Mouse (Mus musculus): ENCODE results near the gene Armt1. TPM values are rescaled to one million over a fixed set of nuclear protein-coding genes. Genes with fewer than 3 reads are reported as not detected.

Armt1 gene
- polyA plus RNA-seq, 1 experiment = 9.1 TPM

DNA sequence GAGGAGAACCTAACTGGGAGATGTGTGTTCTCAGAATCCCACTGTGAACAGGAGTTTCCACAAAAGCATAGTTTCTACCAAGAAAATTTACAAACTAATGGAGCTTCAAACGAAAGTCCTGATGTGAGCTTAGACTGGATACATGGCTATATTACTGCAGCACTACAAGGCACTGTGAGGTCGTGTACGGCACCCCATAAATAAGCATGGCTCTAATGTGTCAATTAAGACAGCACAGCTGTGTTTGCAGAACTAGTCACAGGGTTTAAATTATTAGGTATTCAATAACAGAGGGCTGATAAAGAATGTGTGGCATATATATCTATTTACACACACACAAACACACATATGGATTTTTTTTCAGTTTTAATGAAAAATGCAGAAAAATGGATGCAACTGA lies 48.7 kb downstream of the Armt1 start:
- H3K27ac ChIP-seq (ENCODE audit: insufficient read depth, low read depth, low read length) = no peak overlapping the region
- H3K27me3 ChIP-seq (replicated peaks; ENCODE audit: control insufficient read depth, insufficient read depth, low read length) = no peaks in the 10 kb centered on the region
- DNase-seq = no peak
- no peaks in the 10 kb centered on the region for H3K36me3 ChIP-seq (ENCODE audit: control insufficient read depth, insufficient read depth, low read length)
- no peak for TF ChIP-seq POLR2A (IDR thresholded peaks at IDR 0.05; ENCODE audit: low read depth, low read length)
- 61% methylated on average over 3 of the region's 3 CpGs for WGBS
- H3K4me3 ChIP-seq (ENCODE audit: insufficient read depth, low read depth, low read length) = no peak overlapping the region
- no peaks in the 10 kb centered on the region for H3K4me1 ChIP-seq (ENCODE audit: control insufficient read depth, insufficient read depth, low read length)

DNA sequence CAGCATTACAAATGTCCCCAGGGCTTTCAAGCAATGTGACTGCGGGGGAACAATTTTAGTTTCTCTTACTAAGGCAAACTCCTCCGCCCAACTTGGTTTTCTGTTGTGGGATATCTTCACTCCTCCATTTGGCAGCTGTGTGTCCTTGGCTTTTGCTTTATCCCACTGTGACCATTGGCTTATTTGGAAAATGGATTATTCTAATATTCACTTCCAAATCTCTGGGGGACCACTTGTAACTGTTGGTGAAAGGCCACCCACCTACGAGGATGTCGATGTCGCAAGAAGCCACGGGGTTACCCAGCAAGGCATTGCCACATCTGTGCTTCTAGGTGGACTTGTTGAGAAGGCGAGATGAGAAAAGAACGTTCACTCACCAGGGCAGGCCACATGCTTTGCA lies 49.4 kb downstream of the Armt1 start:
- H3K27ac ChIP-seq (ENCODE audit: insufficient read depth, low read depth, low read length) = no peak overlapping the region
- no peaks in the 10 kb centered on the region for H3K36me3 ChIP-seq (ENCODE audit: control insufficient read depth, insufficient read depth, low read length)
- H3K4me3 ChIP-seq (ENCODE audit: insufficient read depth, low read depth, low read length) = no peak overlapping the region
- no peaks in the 10 kb centered on the region for H3K4me1 ChIP-seq (ENCODE audit: control insufficient read depth, insufficient read depth, low read length)
- DNase-seq = peak; percentile 12
- no peaks in the 10 kb centered on the region for H3K27me3 ChIP-seq (replicated peaks; ENCODE audit: control insufficient read depth, insufficient read depth, low read length)
- TF ChIP-seq POLR2A (IDR thresholded peaks at IDR 0.05; ENCODE audit: low read depth, low read length) = no peak
- no peak for TF ChIP-seq CTCF (conservative IDR thresholded peaks at IDR 0.05; ENCODE audit: insufficient read depth, insufficient read length, low read depth, low read length)
- 76% methylated on average over 8 of the region's 8 CpGs for WGBS

GRCm38 (mm10) chr10:4482355-4482754 lies 50.1 kb downstream of the Armt1 start, which contains the start of gene Ccdc170:
Ccdc170 (plus strand) TSS chr10:4482502.
- DNase-seq = no peak
- Histone ChIP-seq H3K36me3 (ENCODE audit: control insufficient read depth, insufficient read depth, low read length) (no peaks in the 10 kb centered on the region), H3K27me3 (replicated peaks; ENCODE audit: control insufficient read depth, insufficient read depth, low read length) (no peaks in the 10 kb centered on the region), H3K27ac (ENCODE audit: insufficient read depth, low read depth, low read length) (no peak within 1 kb of the TSS), H3K4me1 (ENCODE audit: control insufficient read depth, insufficient read depth, low read length) (no peaks in the 10 kb centered on the region), H3K4me3 (ENCODE audit: insufficient read depth, low read depth, low read length) (no peak within 1 kb of the TSS)
- TF ChIP-seq POLR2A (IDR thresholded peaks at IDR 0.05; ENCODE audit: low read depth, low read length) (no peak), CTCF (conservative IDR thresholded peaks at IDR 0.05; ENCODE audit: insufficient read depth, insufficient read length, low read depth, low read length) (no peak)
- WGBS = 54% methylated on average over 11 of the region's 11 CpGs

- Histone ChIP-seq H3K4me3 (ENCODE audit: insufficient read depth, low read depth, low read length) (no peak overlapping the region), H3K27me3 (replicated peaks; ENCODE audit: control insufficient read depth, insufficient read depth, low read length) (no peaks in the 10 kb centered on the region), H3K36me3 (ENCODE audit: control insufficient read depth, insufficient read depth, low read length) (no peaks in the 10 kb centered on the region), H3K4me1 (ENCODE audit: control insufficient read depth, insufficient read depth, low read length) (no peaks in the 10 kb centered on the region), H3K27ac (ENCODE audit: insufficient read depth, low read depth, low read length) (no peak overlapping the region)
- 89% methylated on average over 1 of the region's 1 CpGs for WGBS
- DNase-seq = no peak
- TF ChIP-seq CTCF (conservative IDR thresholded peaks at IDR 0.05; ENCODE audit: insufficient read depth, insufficient read length, low read depth, low read length) = no peak
- TF ChIP-seq POLR2A (IDR thresholded peaks at IDR 0.05; ENCODE audit: low read depth, low read length) = no peak
Measured at GRCm38 (mm10) chr10:4483848-4484247, 51.6 kb downstream of the Armt1 start.

GRCm38 (mm10) chr10:4484986-4485385 lies 52.7 kb downstream of the Armt1 start:
- H3K27me3 ChIP-seq (replicated peaks; ENCODE audit: control insufficient read depth, insufficient read depth, low read length) = no peaks in the 10 kb centered on the region
- H3K4me1 ChIP-seq (ENCODE audit: control insufficient read depth, insufficient read depth, low read length) = peaks cover under 1% of the 10 kb centered on the region; the same call in 1 of the 2 replicates
- DNase-seq = no peak
- H3K4me3 ChIP-seq (ENCODE audit: insufficient read depth, low read depth, low read length) = no peak overlapping the region
- H3K27ac ChIP-seq (ENCODE audit: insufficient read depth, low read depth, low read length) = no peak overlapping the region
- TF ChIP-seq POLR2A (IDR thresholded peaks at IDR 0.05; ENCODE audit: low read depth, low read length) = no peak
- no peak for TF ChIP-seq CTCF (conservative IDR thresholded peaks at IDR 0.05; ENCODE audit: insufficient read depth, insufficient read length, low read depth, low read length)
- WGBS = 65% methylated on average over 9 of the region's 9 CpGs
- H3K36me3 ChIP-seq (ENCODE audit: control insufficient read depth, insufficient read depth, low read length) = no peaks in the 10 kb centered on the region

DNA sequence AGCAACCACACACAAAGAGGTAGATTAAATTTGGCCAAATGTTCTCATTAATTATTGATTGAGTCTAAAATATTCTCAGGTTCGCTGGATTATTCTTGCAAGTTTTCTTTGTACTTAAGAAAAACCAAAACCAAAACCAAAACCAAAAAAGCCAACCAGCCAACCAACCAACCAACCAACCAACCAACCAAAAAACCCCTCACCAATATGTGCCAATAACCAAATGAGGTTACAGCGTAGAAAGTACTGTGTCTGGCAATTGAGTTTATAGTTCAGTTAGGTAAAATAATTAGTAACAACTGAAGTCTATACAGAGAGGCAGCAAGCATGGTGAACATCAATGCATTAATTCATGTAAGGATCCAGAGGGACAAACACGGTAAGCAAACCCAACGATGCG lies 57.6 kb downstream of the Armt1 start:
- Histone ChIP-seq H3K4me3 (ENCODE audit: insufficient read depth, low read depth, low read length) (no peak overlapping the region), H3K36me3 (ENCODE audit: control insufficient read depth, insufficient read depth, low read length) (no peaks in the 10 kb centered on the region), H3K4me1 (ENCODE audit: control insufficient read depth, insufficient read depth, low read length) (peaks cover 4% of the 10 kb centered on the region; the same call in 1 of the 2 replicates), H3K27ac (ENCODE audit: insufficient read depth, low read depth, low read length) (peak overlapping the region; percentile 63; the same call in 1 of the 2 replicates), H3K27me3 (replicated peaks; ENCODE audit: control insufficient read depth, insufficient read depth, low read length) (no peaks in the 10 kb centered on the region)
- TF ChIP-seq CTCF (conservative IDR thresholded peaks at IDR 0.05; ENCODE audit: insufficient read depth, insufficient read length, low read depth, low read length) (no peak), POLR2A (IDR thresholded peaks at IDR 0.05; ENCODE audit: low read depth, low read length) (no peak)
- 67% methylated on average over 5 of the region's 5 CpGs for WGBS
- no peak for DNase-seq

DNA sequence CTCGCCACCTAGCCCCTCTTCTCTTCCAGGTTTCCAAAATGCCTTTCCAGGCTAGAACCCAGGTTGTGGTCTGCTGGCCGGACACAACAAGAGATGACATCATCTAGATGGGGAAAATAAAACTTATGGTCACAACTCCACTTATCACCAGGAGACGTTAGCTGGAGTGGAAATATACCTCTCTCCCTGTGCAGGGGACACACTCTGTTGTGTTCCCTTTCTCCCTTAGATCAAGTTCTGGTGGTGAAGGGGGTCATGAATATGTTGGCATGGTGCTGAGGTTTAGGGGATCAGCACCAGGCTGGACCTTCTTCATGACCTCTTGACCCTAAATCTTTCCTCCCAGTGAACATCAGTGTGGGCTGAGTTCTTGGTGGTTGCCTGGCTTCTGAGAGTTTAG lies 59.0 kb downstream of the Armt1 start:
- no peak for DNase-seq
- Histone ChIP-seq H3K27ac (ENCODE audit: insufficient read depth, low read depth, low read length) (no peak overlapping the region), H3K4me3 (ENCODE audit: insufficient read depth, low read depth, low read length) (no peak overlapping the region), H3K36me3 (ENCODE audit: control insufficient read depth, insufficient read depth, low read length) (no peaks in the 10 kb centered on the region), H3K27me3 (replicated peaks; ENCODE audit: control insufficient read depth, insufficient read depth, low read length) (no peaks in the 10 kb centered on the region), H3K4me1 (ENCODE audit: control insufficient read depth, insufficient read depth, low read length) (peaks cover 4% of the 10 kb centered on the region; the same call in 1 of the 2 replicates)
- no peak for TF ChIP-seq CTCF (conservative IDR thresholded peaks at IDR 0.05; ENCODE audit: insufficient read depth, insufficient read length, low read depth, low read length)
- TF ChIP-seq POLR2A (IDR thresholded peaks at IDR 0.05; ENCODE audit: low read depth, low read length) = no peak
- WGBS = 28% methylated on average over 3 of the region's 3 CpGs
